Mouse (Mus musculus): Measurements from ENCODE around the gene Cep295nl. TPM values are rescaled to one million over a fixed set of nuclear protein-coding genes. Genes with fewer than 3 reads are reported as not detected.

The Cep295nl gene
- polyA plus RNA-seq, 1 experiment from 2014 or later, result 0.56 TPM

- Histone ChIP-seq H3K9ac (peak overlapping the region; percentile 88), H3K36me3 (no peaks in the 10 kb centered on the region), H3K4me1 (peaks cover 30% of the 10 kb centered on the region), H3K27me3 (no peaks in the 10 kb centered on the region), H3K4me2 (peak overlapping the region; percentile 80), H3K27ac (peak overlapping the region; percentile 89), H3K9me3 (no peaks in the 10 kb centered on the region), H3K4me3 (peak overlapping the region; percentile 78)
- WGBS, result 0% methylated on average over 38 of the region's 47 CpGs
- peak; percentile 6; the same call in 1 of the 2 replicates for ATAC-seq (ENCODE audit: borderline replicate concordance, extremely low read depth, low FRiP score, low TSS enrichment)
Measured at GRCm38 (mm10) chr11:118354636-118355191, 12.4 kb upstream of the Cep295nl start.

GRCm38 (mm10) chr11:118349494-118349893 lies 7.2 kb upstream of the Cep295nl start:
- no peaks in the 10 kb centered on the region for H3K9me3 ChIP-seq
- peak overlapping the region; percentile 48 for H3K27ac ChIP-seq
- no peak overlapping the region for H3K4me3 ChIP-seq
- WGBS, result 80% methylated on average over 5 of the region's 5 CpGs
- H3K36me3 ChIP-seq, result no peaks in the 10 kb centered on the region
- H3K9ac ChIP-seq, result no peak overlapping the region
- H3K4me2 ChIP-seq, result no peak overlapping the region
- peaks cover 59% of the 10 kb centered on the region for H3K4me1 ChIP-seq
- ATAC-seq (ENCODE audit: borderline replicate concordance, extremely low read depth, low FRiP score, low TSS enrichment), result no peak
- H3K27me3 ChIP-seq, result no peaks in the 10 kb centered on the region

GRCm38 (mm10) chr11:118348877-118349276 lies 6.6 kb upstream of the Cep295nl start:
- H3K27me3 ChIP-seq, result no peaks in the 10 kb centered on the region
- 38% methylated on average over 5 of the region's 5 CpGs for WGBS
- H3K27ac ChIP-seq, result peak overlapping the region; percentile 61
- H3K9me3 ChIP-seq, result no peaks in the 10 kb centered on the region
- H3K36me3 ChIP-seq, result no peaks in the 10 kb centered on the region
- H3K4me3 ChIP-seq, result no peak overlapping the region
- H3K9ac ChIP-seq, result no peak overlapping the region
- ATAC-seq (ENCODE audit: borderline replicate concordance, extremely low read depth, low FRiP score, low TSS enrichment), result peak; percentile 73
- peaks cover 54% of the 10 kb centered on the region for H3K4me1 ChIP-seq
- H3K4me2 ChIP-seq, result no peak overlapping the region

GRCm38 (mm10) chr11:118348419-118348818 lies 6.1 kb upstream of the Cep295nl start:
- ATAC-seq (ENCODE audit: borderline replicate concordance, extremely low read depth, low FRiP score, low TSS enrichment), result 0 out of 2 replicates have a peak, but pooled peaks have one; percentile 1
- Histone ChIP-seq H3K4me1 (peaks cover 49% of the 10 kb centered on the region), H3K4me3 (no peak overlapping the region), H3K36me3 (no peaks in the 10 kb centered on the region), H3K27ac (peak overlapping the region; percentile 61; the same call in 1 of the 2 replicates), H3K4me2 (no peak overlapping the region), H3K27me3 (no peaks in the 10 kb centered on the region), H3K9ac (no peak overlapping the region), H3K9me3 (no peaks in the 10 kb centered on the region)
- 41% methylated on average over 3 of the region's 3 CpGs for WGBS

GRCm38 (mm10) chr11:118347911-118348310 lies 5.6 kb upstream of the Cep295nl start:
- peaks cover 45% of the 10 kb centered on the region for H3K4me1 ChIP-seq
- no peak overlapping the region for H3K4me3 ChIP-seq
- ATAC-seq (ENCODE audit: borderline replicate concordance, extremely low read depth, low FRiP score, low TSS enrichment), result no peak
- no peak overlapping the region for H3K9ac ChIP-seq
- no peak overlapping the region for H3K4me2 ChIP-seq
- no peak overlapping the region for H3K27ac ChIP-seq
- WGBS, result 74% methylated on average over 12 of the region's 12 CpGs
- H3K36me3 ChIP-seq, result no peaks in the 10 kb centered on the region
- H3K27me3 ChIP-seq, result no peaks in the 10 kb centered on the region
- no peaks in the 10 kb centered on the region for H3K9me3 ChIP-seq

GRCm38 (mm10) chr11:118347391-118347790 lies 5.1 kb upstream of the Cep295nl start:
- no peak overlapping the region; the same call in 1 of the 2 replicates for H3K27ac ChIP-seq
- 82% methylated on average over 2 of the region's 2 CpGs for WGBS
- no peaks in the 10 kb centered on the region for H3K36me3 ChIP-seq
- ATAC-seq (ENCODE audit: borderline replicate concordance, extremely low read depth, low FRiP score, low TSS enrichment), result no peak
- H3K9ac ChIP-seq, result no peak overlapping the region
- no peak overlapping the region for H3K4me2 ChIP-seq
- H3K4me3 ChIP-seq, result no peak overlapping the region
- H3K4me1 ChIP-seq, result peaks cover 44% of the 10 kb centered on the region
- H3K27me3 ChIP-seq, result no peaks in the 10 kb centered on the region
- H3K9me3 ChIP-seq, result no peaks in the 10 kb centered on the region

- no peak for ATAC-seq (ENCODE audit: borderline replicate concordance, extremely low read depth, low FRiP score, low TSS enrichment)
- Histone ChIP-seq H3K9me3 (no peaks in the 10 kb centered on the region), H3K4me2 (no peak overlapping the region), H3K9ac (no peak overlapping the region), H3K4me1 (peaks cover 49% of the 10 kb centered on the region), H3K27me3 (no peaks in the 10 kb centered on the region), H3K27ac (no peak overlapping the region), H3K4me3 (no peak overlapping the region), H3K36me3 (no peaks in the 10 kb centered on the region)
- 86% methylated on average over 8 of the region's 8 CpGs for WGBS
Measured at GRCm38 (mm10) chr11:118346395-118347096, 4.2 kb upstream of the Cep295nl start.

- H3K9me3 ChIP-seq, result no peaks in the 10 kb centered on the region
- 40% methylated on average over 4 of the region's 4 CpGs for WGBS
- peak; percentile 19; the same call in 1 of the 2 replicates for ATAC-seq (ENCODE audit: borderline replicate concordance, extremely low read depth, low FRiP score, low TSS enrichment)
- no peak overlapping the region for H3K4me3 ChIP-seq
- peaks cover 49% of the 10 kb centered on the region for H3K4me1 ChIP-seq
- no peak overlapping the region for H3K9ac ChIP-seq
- no peaks in the 10 kb centered on the region for H3K27me3 ChIP-seq
- no peak overlapping the region for H3K27ac ChIP-seq
- no peak overlapping the region for H3K4me2 ChIP-seq
- H3K36me3 ChIP-seq, result no peaks in the 10 kb centered on the region
Measured at GRCm38 (mm10) chr11:118345693-118346092, 3.4 kb upstream of the Cep295nl start.

GRCm38 (mm10) chr11:118343629-118344028 lies 1.3 kb upstream of the Cep295nl start:
- Histone ChIP-seq H3K27ac (no peak overlapping the region), H3K36me3 (no peaks in the 10 kb centered on the region), H3K9ac (no peak overlapping the region), H3K9me3 (no peaks in the 10 kb centered on the region), H3K27me3 (no peaks in the 10 kb centered on the region), H3K4me2 (no peak overlapping the region), H3K4me3 (no peak overlapping the region), H3K4me1 (peaks cover 37% of the 10 kb centered on the region)
- WGBS, result 70% methylated on average over 2 of the region's 2 CpGs
- no peak for ATAC-seq (ENCODE audit: borderline replicate concordance, extremely low read depth, low FRiP score, low TSS enrichment)

GRCm38 (mm10) chr11:118337491-118338168 lies 4.7 kb downstream of the Cep295nl start:
- no peak overlapping the region for H3K4me3 ChIP-seq
- WGBS, result 61% methylated on average over 8 of the region's 8 CpGs

GRCm38 (mm10) chr11:118333431-118333830 lies 8.9 kb downstream of the Cep295nl start:
- H3K9ac ChIP-seq, result no peak overlapping the region
- no peaks in the 10 kb centered on the region for H3K27me3 ChIP-seq
- ATAC-seq (ENCODE audit: borderline replicate concordance, extremely low read depth, low FRiP score, low TSS enrichment), result no peak
- WGBS, result 84% methylated on average over 17 of the region's 17 CpGs
- H3K4me3 ChIP-seq, result no peak overlapping the region
- H3K9me3 ChIP-seq, result no peaks in the 10 kb centered on the region
- H3K36me3 ChIP-seq, result peaks cover 5% of the 10 kb centered on the region; the same call in 1 of the 2 replicates
- no peaks in the 10 kb centered on the region for H3K4me1 ChIP-seq
- no peak overlapping the region for H3K27ac ChIP-seq
- no peak overlapping the region for H3K4me2 ChIP-seq

More at GRCm38 (mm10) chr11:118337491-118338168, 4.7 kb downstream of the Cep295nl start:
- H3K36me3 ChIP-seq, result peaks cover 5% of the 10 kb centered on the region; the same call in 1 of the 2 replicates
- no peaks in the 10 kb centered on the region for H3K27me3 ChIP-seq
- H3K9ac ChIP-seq, result no peak overlapping the region
- no peak overlapping the region for H3K4me2 ChIP-seq
- no peaks in the 10 kb centered on the region for H3K9me3 ChIP-seq
- H3K27ac ChIP-seq, result no peak overlapping the region
- ATAC-seq (ENCODE audit: borderline replicate concordance, extremely low read depth, low FRiP score, low TSS enrichment), result no peak
- peaks cover 8% of the 10 kb centered on the region for H3K4me1 ChIP-seq

GRCm38 (mm10) chr11:118332376-118332775 lies 9.9 kb downstream of the Cep295nl start:
- no peak overlapping the region for H3K4me2 ChIP-seq
- H3K4me3 ChIP-seq, result no peak overlapping the region
- H3K9ac ChIP-seq, result no peak overlapping the region
- 87% methylated on average over 11 of the region's 11 CpGs for WGBS
- no peaks in the 10 kb centered on the region for H3K9me3 ChIP-seq
- no peak overlapping the region for H3K27ac ChIP-seq
- no peaks in the 10 kb centered on the region for H3K27me3 ChIP-seq
- H3K36me3 ChIP-seq, result peaks cover 5% of the 10 kb centered on the region; the same call in 1 of the 2 replicates
- ATAC-seq (ENCODE audit: borderline replicate concordance, extremely low read depth, low FRiP score, low TSS enrichment), result no peak
- peaks cover 8% of the 10 kb centered on the region for H3K4me1 ChIP-seq

All from lung, embryonic 15.5 days (tissue).